Comparison of ENCODE assay signal across 8 mouse cellular contexts in genomic region chr8:70282603-70283135, GRCm38 (mm10). TPM values are rescaled to one million over a fixed set of nuclear protein-coding genes. Genes with fewer than 3 reads are reported as not detected.
DNase-seq lines count a peak whose midpoint lies in the region; ATAC-seq lines count a peak whose summit lies in the region.

Homer3 (plus strand) TSS chr8:70282827.

- H3K9ac ChIP-seq in intestine, embryonic 14.5 days (ENCODE audit: low read length): peak within 1 kb of the TSS; percentile 84

- H3K4me1 ChIP-seq in intestine, embryonic 14.5 days (replicated peaks; ENCODE audit: control insufficient read depth, insufficient read depth, low read length): peaks cover 12% of the 10 kb centered on the region

- no peaks in the 10 kb centered on the region for H3K27me3 ChIP-seq in intestine, embryonic 14.5 days (replicated peaks; ENCODE audit: control insufficient read depth, insufficient read depth, low read length)

- peak; percentile 88 for ATAC-seq in intestine, embryonic 14.5 days (replicated peaks; ENCODE audit: low FRiP score, low TSS enrichment, low read depth)

- H3K27ac ChIP-seq in intestine, embryonic 14.5 days (ENCODE audit: low read depth): peak within 1 kb of the TSS; percentile 77; the same call in 1 of the 2 replicates

- peaks cover 30% of the 10 kb centered on the region for H3K36me3 ChIP-seq in intestine, embryonic 14.5 days (ENCODE audit: control insufficient read depth, insufficient read depth, low read length)

- intact Hi-C loops in left cerebral cortex, postnatal 14 days (cut with DNase I): no loop called here

- peak; percentile 81 for DNase-seq in adipocyte (ENCODE audit: low spot score)
- peak; percentile 98 for DNase-seq in embryo, embryonic 10.5 days (ENCODE audit: low spot score)
- peak; percentile 92 for DNase-seq in gastrocnemius, postnatal 25 days
- DNase-seq in intestine, embryonic 14.5 days (ENCODE audit: low spot score): peak; percentile 93
- DNase-seq in left cerebral cortex, postnatal 14 days (ENCODE audit: low spot score in 2 of 2): peak; percentile 60 to 72
- DNase-seq in mesoderm, embryonic 11.5 days (ENCODE audit: low read depth, low spot score): peak; percentile 94
- peak; percentile 44 to 56 for DNase-seq in right cerebral cortex, postnatal 36 days (ENCODE audit: low spot score in 2 of 2)
- peak; percentile 97 for DNase-seq in yolk sac, embryonic 10.5 days (ENCODE audit: low spot score)

- H3K9me3 ChIP-seq in intestine, embryonic 14.5 days (ENCODE audit: control insufficient read depth, low read length): 0 out of 2 replicates have a peak, but pooled peaks cover 4% of the 10 kb centered on the region

- WGBS in intestine, embryonic 14.5 days: 2% methylated on average over 34 of the region's 36 CpGs

- peak within 1 kb of the TSS; percentile 59 for H3K4me3 ChIP-seq in intestine, embryonic 14.5 days (ENCODE audit: low read depth, low read length)

- H3K4me2 ChIP-seq in intestine, embryonic 14.5 days (ENCODE audit: low read length): peak within 1 kb of the TSS; percentile 90

RNA-seq across cellular contexts. Expression of gene Homer3, which starts in this region (rescaled TPM):
- total RNA-seq in gastrocnemius, postnatal 25 days (2021): 1 to 10 TPM; 3.0 to 4.7 TPM
- polyA plus RNA-seq in intestine, embryonic 14.5 days (2014; fragmentation: Nextera tagmentation; extraction: Ambion mirVana): 33.5 and 34.7 TPM in 2 replicates
- 10 to 100 TPM; 10.5 to 12.9 TPM for total RNA-seq in left cerebral cortex, postnatal 14 days (2021)

Comparison
In these comparisons a context has a peak if more than half of its experiments do, and no peak if none do; other contexts are left out.
1. Peak in every context shown above with its lines: DNase-seq, ATAC-seq, H3K4me3 ChIP-seq and H3K27ac ChIP-seq.